Mouse (Mus musculus) myocyte (in vitro differentiated cells): ENCODE results near the gene Mgrn1.

Experiments
- MAX ChIP-seq: IDR thresholded peaks from one replicate; pipeline ENCODE4 v1.6.1; 2011; ENCODE audit warnings: low read depth, mild to moderate bottlenecking, control low read depth
- POLR2A ChIP-seq: IDR thresholded peaks from one replicate; pipeline ENCODE4 v1.6.1; 2011; ENCODE audit warnings: low read depth, mild to moderate bottlenecking, control low read depth, moderate library complexity; ENCODE audit not compliant: insufficient read length
- POLR2AphosphoS2 ChIP-seq: IDR thresholded peaks from one replicate; pipeline ENCODE4 v1.6.1; 2011; ENCODE audit warnings: low read depth, control low read depth; ENCODE audit not compliant: insufficient read length

DNA sequence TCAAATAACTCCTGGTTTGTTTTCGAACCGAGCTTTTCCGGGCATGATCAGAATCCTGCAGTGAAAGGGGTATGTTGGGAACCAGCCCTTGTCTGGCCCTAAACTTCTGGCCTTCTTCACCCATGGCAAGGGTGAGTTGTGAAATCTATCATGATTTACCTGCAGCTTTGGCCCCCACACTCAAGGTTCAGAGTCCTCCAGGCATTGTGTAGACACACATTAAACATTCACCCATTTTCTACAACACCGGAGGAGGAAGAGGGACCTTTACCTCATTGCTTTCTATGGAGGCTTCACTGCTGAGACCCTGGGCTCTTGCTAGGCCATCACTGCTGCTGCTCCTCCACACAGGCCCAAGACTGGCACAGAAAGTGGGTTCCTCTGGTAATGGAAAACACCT, 61.3 kb downstream of the Mgrn1 start:
- no peak for TF ChIP-seq MAX
- no peak for TF ChIP-seq POLR2A
- TF ChIP-seq POLR2AphosphoS2: no peak
